Mouse (Mus musculus): Measurements from ENCODE around the gene Tank.

DNA sequence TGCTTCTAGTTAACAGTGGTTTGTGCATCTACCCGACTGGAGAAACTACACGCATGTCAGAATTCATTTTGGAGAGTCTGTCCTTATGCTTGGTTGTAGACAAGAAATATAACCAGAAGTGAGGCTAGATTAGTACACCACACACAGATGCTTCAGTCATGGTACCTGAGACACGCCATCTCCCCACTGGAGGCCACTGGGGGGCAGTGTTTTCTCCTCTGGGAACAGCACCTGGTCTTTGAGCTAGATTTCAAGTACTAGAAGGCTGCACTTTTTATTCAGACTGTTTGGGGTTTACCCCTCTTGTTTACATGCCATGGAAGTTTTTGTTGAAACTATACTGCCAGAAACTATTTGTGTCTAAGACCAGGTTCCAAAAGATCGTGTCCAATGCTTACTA, 89.9 kb downstream of the Tank start:
- peak; percentile 78 for TF ChIP-seq CTCF (IDR thresholded peaks at IDR 0.05; ENCODE audit: low read depth, low read length)
- TF ChIP-seq POLR2A (IDR thresholded peaks at IDR 0.05; ENCODE audit: extremely low read depth, insufficient read depth, low read length), result no peak

All from liver, adult 2 months (tissue).